Mouse (Mus musculus): ENCODE measurements around the gene Kdelr2. TPM values are rescaled to one million over a fixed set of nuclear protein-coding genes. Genes with fewer than 3 reads are reported as not detected.

The Kdelr2 gene
- total and polyA plus RNA-seq, 3 experiments: 49.6 to 52.3 (median 50.5) TPM

DNA sequence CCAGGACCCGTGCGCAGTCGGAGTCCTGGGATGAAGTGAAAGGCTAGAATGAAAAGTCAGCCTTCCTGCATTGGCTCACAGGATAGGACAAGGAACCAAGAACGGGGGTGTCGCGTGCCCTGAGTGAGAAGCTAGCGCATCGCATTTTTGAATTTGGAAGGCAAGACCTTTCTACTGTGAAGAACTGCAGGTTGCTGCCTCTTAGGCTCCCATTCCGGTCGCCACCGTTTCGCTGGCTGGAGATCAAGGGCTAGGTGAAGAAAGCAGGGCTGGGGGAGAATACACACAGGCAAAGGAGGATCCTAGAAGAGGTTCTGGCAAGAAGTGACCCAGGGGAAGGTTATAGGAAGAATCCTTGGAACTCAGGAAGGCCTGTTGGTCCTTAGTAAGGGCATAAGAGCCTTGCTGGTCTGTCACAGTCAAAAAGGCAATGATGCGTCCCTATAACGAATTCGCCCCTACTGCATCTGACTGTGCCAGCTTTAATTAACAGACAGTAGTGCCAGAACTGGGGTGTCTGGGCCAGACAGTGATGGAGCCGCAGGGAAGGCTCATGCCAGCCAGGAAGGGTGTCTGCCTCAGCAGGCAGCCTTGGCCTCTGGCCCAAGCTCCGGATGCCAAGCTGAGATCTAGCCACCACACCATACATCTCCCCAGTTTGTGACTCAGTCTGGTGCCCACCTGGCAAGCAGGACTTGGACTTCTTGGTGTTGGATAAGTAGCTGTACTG, 33.1 kb upstream of the Kdelr2 start:
- 29% methylated on average over 17 of the region's 17 CpGs for WGBS
- Histone ChIP-seq H3K4me3 (no peak overlapping the region), H3K4me1 (ENCODE audit: control insufficient read depth, insufficient read depth, low read length) (peaks cover 1% of the 10 kb centered on the region; the same call in 1 of the 2 replicates), H3K36me3 (ENCODE audit: control insufficient read depth, insufficient read depth, low read length) (no peaks in the 10 kb centered on the region), H3K79me2 (replicated peaks; ENCODE audit: control insufficient read depth, insufficient read depth, low read length) (no peaks in the 10 kb centered on the region), H3K9ac (ENCODE audit: low read depth, low read length) (no peak overlapping the region), H3K27me3 (ENCODE audit: control insufficient read depth, insufficient read depth, low read length) (peaks cover 8% of the 10 kb centered on the region), H3K27ac (no peak overlapping the region)
- no peak for DNase-seq
- intact Hi-C loops (cut with DNase I): no loop called here
- TF ChIP-seq CTCF (IDR thresholded peaks at IDR 0.05) (no peak), EP300 (IDR thresholded peaks at IDR 0.05; ENCODE audit: insufficient read depth, low read depth, low read length) (no peak), POLR2A (IDR thresholded peaks at IDR 0.05; ENCODE audit: insufficient read depth, low read depth, low read length) (no peak)

DNA sequence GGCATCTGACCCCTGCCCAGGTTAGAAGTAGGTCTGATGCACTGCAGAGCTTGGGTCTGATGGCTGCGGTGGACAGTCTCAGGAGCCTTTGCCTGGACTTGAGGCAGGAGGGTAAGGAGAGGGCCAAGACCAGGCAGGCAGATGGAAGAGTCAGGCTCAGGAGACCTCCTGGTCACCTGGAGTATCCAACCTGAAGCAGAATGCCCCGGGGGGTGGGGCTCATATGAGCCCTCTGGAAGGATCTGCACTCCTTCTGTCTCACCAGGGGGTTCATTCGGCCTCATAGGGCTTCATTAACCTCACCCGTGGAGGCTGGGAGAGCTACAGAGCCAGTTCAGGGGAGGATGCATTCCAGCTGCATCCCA, 32.5 kb upstream of the Kdelr2 start:
- intact Hi-C loops (cut with DNase I): no loop called here
- Histone ChIP-seq H3K27me3 (ENCODE audit: control insufficient read depth, insufficient read depth, low read length) (peaks cover 8% of the 10 kb centered on the region), H3K4me3 (no peak overlapping the region), H3K36me3 (ENCODE audit: control insufficient read depth, insufficient read depth, low read length) (no peaks in the 10 kb centered on the region), H3K79me2 (replicated peaks; ENCODE audit: control insufficient read depth, insufficient read depth, low read length) (no peaks in the 10 kb centered on the region), H3K27ac (no peak overlapping the region), H3K4me1 (ENCODE audit: control insufficient read depth, insufficient read depth, low read length) (peaks cover 1% of the 10 kb centered on the region; the same call in 1 of the 2 replicates), H3K9ac (ENCODE audit: low read depth, low read length) (no peak overlapping the region)
- no peak for DNase-seq
- 44% methylated on average over 4 of the region's 4 CpGs for WGBS
- TF ChIP-seq CTCF (IDR thresholded peaks at IDR 0.05) (no peak), POLR2A (IDR thresholded peaks at IDR 0.05; ENCODE audit: insufficient read depth, low read depth, low read length) (no peak), EP300 (IDR thresholded peaks at IDR 0.05; ENCODE audit: insufficient read depth, low read depth, low read length) (no peak)

GRCm38 (mm10) chr5:143372818-143373217, 30.8 kb upstream of the Kdelr2 start:
- Histone ChIP-seq H3K4me3 (no peak overlapping the region; the same call in 1 of the 2 replicates), H3K36me3 (ENCODE audit: control insufficient read depth, insufficient read depth, low read length) (no peaks in the 10 kb centered on the region), H3K27me3 (ENCODE audit: control insufficient read depth, insufficient read depth, low read length) (peaks cover 8% of the 10 kb centered on the region), H3K79me2 (replicated peaks; ENCODE audit: control insufficient read depth, insufficient read depth, low read length) (no peaks in the 10 kb centered on the region), H3K9ac (ENCODE audit: low read depth, low read length) (no peak overlapping the region), H3K4me1 (ENCODE audit: control insufficient read depth, insufficient read depth, low read length) (peaks cover 1% of the 10 kb centered on the region; the same call in 1 of the 2 replicates), H3K27ac (no peak overlapping the region)
- under 1% methylated on average over 35 of the region's 35 CpGs for WGBS
- intact Hi-C loops (cut with DNase I): no loop called here
- DNase-seq: no peak
- no peak for TF ChIP-seq POLR2A (IDR thresholded peaks at IDR 0.05; ENCODE audit: insufficient read depth, low read depth, low read length)
- peak; percentile 51 for TF ChIP-seq CTCF (IDR thresholded peaks at IDR 0.05)

DNA sequence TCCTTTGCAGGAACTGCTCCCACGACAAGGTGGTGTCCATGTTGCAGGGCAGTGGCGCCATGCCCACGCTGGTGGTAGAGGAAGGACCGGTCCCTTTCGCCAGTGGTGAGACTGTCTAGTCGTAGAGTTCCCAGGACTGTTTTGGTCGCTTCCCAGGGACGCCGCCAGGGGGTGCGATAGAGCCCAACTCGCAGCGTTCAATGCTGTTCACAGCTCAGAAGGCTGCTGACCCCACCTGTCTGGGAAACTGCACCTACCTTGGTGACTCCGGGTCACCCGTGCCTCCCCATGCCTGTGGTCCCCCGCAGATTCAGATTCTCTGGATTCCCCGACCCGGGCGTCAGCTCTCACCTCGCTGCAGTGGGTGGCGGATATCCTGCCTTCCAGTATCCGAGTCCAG, 28.4 kb upstream of the Kdelr2 start:
- Histone ChIP-seq H3K27ac (no peak overlapping the region), H3K36me3 (ENCODE audit: control insufficient read depth, insufficient read depth, low read length) (no peaks in the 10 kb centered on the region), H3K4me1 (ENCODE audit: control insufficient read depth, insufficient read depth, low read length) (peaks cover 1% of the 10 kb centered on the region; the same call in 1 of the 2 replicates), H3K27me3 (ENCODE audit: control insufficient read depth, insufficient read depth, low read length) (peaks cover 6% of the 10 kb centered on the region), H3K4me3 (no peak overlapping the region), H3K9ac (ENCODE audit: low read depth, low read length) (no peak overlapping the region), H3K79me2 (replicated peaks; ENCODE audit: control insufficient read depth, insufficient read depth, low read length) (no peaks in the 10 kb centered on the region)
- TF ChIP-seq POLR2A (IDR thresholded peaks at IDR 0.05; ENCODE audit: insufficient read depth, low read depth, low read length): no peak
- peak; percentile 91 for TF ChIP-seq CTCF (IDR thresholded peaks at IDR 0.05)
- DNase-seq: peak; percentile 25 to 74
- intact Hi-C loops (cut with DNase I): loop anchor here (5.0 kb wide), 1 partner anchor 47 kb away; no protein-coding TSS in a partner anchor
- 11% methylated on average over 21 of the region's 21 CpGs for WGBS

DNA sequence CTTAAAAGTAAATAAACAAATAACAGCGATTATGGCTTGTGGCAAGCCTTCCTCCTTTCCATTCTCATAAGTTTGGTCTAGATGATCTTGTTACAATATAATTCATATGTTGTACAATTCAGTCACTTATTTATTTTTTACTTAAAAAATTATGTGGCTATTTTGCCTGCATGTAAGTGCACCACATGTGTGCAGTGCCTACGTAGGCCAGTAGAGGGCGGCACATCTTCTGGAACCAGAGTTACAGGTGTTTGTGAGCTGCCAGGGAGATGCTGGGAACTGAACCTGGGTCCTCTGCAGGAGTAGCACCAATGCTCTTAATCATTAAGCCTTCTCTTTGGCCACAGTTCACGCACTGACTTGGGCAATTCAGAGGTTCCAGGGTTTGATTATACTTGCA, 27.5 kb upstream of the Kdelr2 start:
- no peak for DNase-seq
- intact Hi-C loops (cut with DNase I): loop anchor here (5.0 kb wide), 1 partner anchor 46 kb away; no protein-coding TSS in a partner anchor
- no peak overlapping the region for H3K27ac ChIP-seq
- H3K27me3 ChIP-seq (ENCODE audit: control insufficient read depth, insufficient read depth, low read length): peaks cover 4% of the 10 kb centered on the region
- H3K79me2 ChIP-seq (replicated peaks; ENCODE audit: control insufficient read depth, insufficient read depth, low read length): no peaks in the 10 kb centered on the region
- H3K9ac ChIP-seq (ENCODE audit: low read depth, low read length): no peak overlapping the region
- H3K4me1 ChIP-seq (ENCODE audit: control insufficient read depth, insufficient read depth, low read length): peaks cover 1% of the 10 kb centered on the region; the same call in 1 of the 2 replicates
- no peak overlapping the region for H3K4me3 ChIP-seq
- H3K36me3 ChIP-seq (ENCODE audit: control insufficient read depth, insufficient read depth, low read length): no peaks in the 10 kb centered on the region
- 90% methylated on average over 4 of the region's 4 CpGs for WGBS
- TF ChIP-seq CTCF (IDR thresholded peaks at IDR 0.05) (0 out of 2 replicates have a peak, but pooled peaks have one; percentile 10), EP300 (IDR thresholded peaks at IDR 0.05; ENCODE audit: insufficient read depth, low read depth, low read length) (no peak)

DNA sequence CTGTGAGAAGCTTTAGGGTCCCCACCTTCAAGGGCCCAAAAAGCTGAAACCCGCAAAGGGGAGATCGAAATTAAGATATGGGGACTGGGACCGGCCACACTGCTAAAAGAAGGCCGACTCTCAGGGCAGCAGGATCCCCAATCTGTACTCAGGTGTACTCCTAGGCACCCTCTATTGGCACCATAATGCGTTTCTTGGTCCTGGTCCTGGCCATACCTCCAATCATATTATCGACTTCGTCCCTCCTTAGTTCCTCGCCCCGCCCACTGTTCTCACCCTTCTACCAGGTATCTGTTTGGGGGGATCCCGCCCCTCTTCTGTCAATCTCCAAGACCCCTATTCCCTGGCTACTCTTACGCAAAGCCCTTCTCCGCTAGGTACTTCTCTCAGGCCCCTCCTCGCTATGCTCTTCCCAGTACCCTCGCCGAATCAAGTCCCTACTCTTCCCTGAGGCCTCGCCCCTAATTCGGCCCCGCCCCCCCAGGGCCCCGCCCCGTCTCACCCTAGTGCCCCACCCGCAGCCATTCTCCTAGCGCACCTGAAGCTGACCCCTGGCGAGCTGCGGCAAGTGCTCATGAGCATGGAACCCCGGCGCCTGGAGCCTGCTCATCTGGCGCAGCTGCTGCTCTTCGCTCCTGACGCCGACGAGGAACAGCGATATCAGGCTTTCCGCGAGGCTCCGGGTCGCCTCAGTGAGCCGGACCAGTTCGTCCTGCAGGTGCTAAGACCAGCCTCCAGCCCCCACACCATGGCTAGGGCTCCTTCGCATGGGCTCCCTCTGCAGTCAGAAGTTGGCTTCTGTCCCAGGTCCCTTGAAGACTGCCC, 16.6 kb upstream of the Kdelr2 start:
- H3K36me3 ChIP-seq (ENCODE audit: control insufficient read depth, insufficient read depth, low read length): no peaks in the 10 kb centered on the region
- no peaks in the 10 kb centered on the region for H3K79me2 ChIP-seq (replicated peaks; ENCODE audit: control insufficient read depth, insufficient read depth, low read length)
- no peak overlapping the region for H3K9ac ChIP-seq (ENCODE audit: low read depth, low read length)
- H3K4me1 ChIP-seq (ENCODE audit: control insufficient read depth, insufficient read depth, low read length): no peaks in the 10 kb centered on the region
- peak overlapping the region; percentile 10; the same call in 1 of the 2 replicates for H3K4me3 ChIP-seq
- no peak overlapping the region for H3K27ac ChIP-seq
- H3K27me3 ChIP-seq (ENCODE audit: control insufficient read depth, insufficient read depth, low read length): peaks cover 2% of the 10 kb centered on the region
- no peak for TF ChIP-seq CTCF (IDR thresholded peaks at IDR 0.05)
- TF ChIP-seq POLR2A (IDR thresholded peaks at IDR 0.05; ENCODE audit: insufficient read depth, low read depth, low read length): no peak
- TF ChIP-seq EP300 (IDR thresholded peaks at IDR 0.05; ENCODE audit: insufficient read depth, low read depth, low read length): no peak
- DNase-seq: no peak
- 9% methylated on average over 39 of the region's 39 CpGs for WGBS
- intact Hi-C loops (cut with DNase I): no loop called here
